Mouse (Mus musculus) forebrain, postnatal 0 days (tissue): Measurements from ENCODE around the gene Hsf2. TPM values are rescaled to one million over a fixed set of nuclear protein-coding genes. Genes with fewer than 3 reads are reported as not detected.
"Not testable (repeated sequence)": the region's sequence is repeated elsewhere in the genome, so short reads cannot be mapped to it uniquely, and the experiment has no call there.

Experiments used
- ATAC-seq: fragments of 200-750 bp; cut with Nextera tagmentation; 2 replicates; pipeline ENCODE4 v1.8.0; 2017; ENCODE audit warnings: mild to moderate bottlenecking, moderate library complexity
- DNase-seq: peaks from one replicate; pipeline ENCODE4 v3.0.0-alpha.2; 2015
- H3K27ac ChIP-seq: fragments of 300-500 bp; sonication (generic); 2 replicates; pipeline ENCODE4 v1.5.1; 2014; ENCODE audit warnings: low read depth, mild to moderate bottlenecking, antibody characterized with exemption, low read length, moderate library complexity, mixed read lengths
- H3K27me3 ChIP-seq: fragments of 300-500 bp; sonication (generic); 2 replicates; pipeline ENCODE4 v1.6.1; 2014; ENCODE audit warnings: mild to moderate bottlenecking, low read length, mixed read lengths; ENCODE audit not compliant: insufficient read depth
- H3K36me3 ChIP-seq: fragments of 300-500 bp; sonication (generic); 2 replicates; pipeline ENCODE4 v1.6.1; 2014; ENCODE audit warnings: mild to moderate bottlenecking, moderate library complexity; ENCODE audit not compliant: insufficient read depth
- H3K4me1 ChIP-seq: fragments of 300-500 bp; sonication (generic); 2 replicates; pipeline ENCODE4 v1.6.1; 2014; ENCODE audit warnings: antibody characterized with exemption; ENCODE audit not compliant: insufficient read depth
- H3K4me2 ChIP-seq: fragments of 300-500 bp; sonication (generic); 2 replicates; pipeline ENCODE4 v1.6.1; 2014; ENCODE audit warnings: low read depth, mild to moderate bottlenecking, moderate library complexity
- H3K4me3 ChIP-seq: fragments of 300-500 bp; sonication (generic); 2 replicates; pipeline ENCODE4 v1.5.1; 2014; ENCODE audit warnings: low read depth, low read length, mixed read lengths
- H3K9ac ChIP-seq: fragments of 300-500 bp; sonication (generic); 2 replicates; pipeline ENCODE4 v1.6.1; 2014; ENCODE audit warnings: mild to moderate bottlenecking
- H3K9me3 ChIP-seq: fragments of 300-500 bp; sonication (generic); 2 replicates; pipeline ENCODE4 v1.6.1; 2016; ENCODE audit warnings: low read length
- CTCF ChIP-seq: sonication (generic); IDR thresholded peaks from 2 replicates; pipeline ENCODE4 v1.5.1; 2016; ENCODE audit warnings: antibody characterized with exemption, control low read depth, low read depth
- WGBS: fragments of 180-500 bp; shearing (Covaris S2); extraction: QIAGEN DNeasy Blood & Tissue Kit; methylation state at CpG from one replicate; pipeline ENCODE4 v1.1.7; 2014; 5-methylcytosine and 5-hydroxymethylcytosine counted together
- polyA plus RNA-seq: library from polyadenylated mRNA; unstranded; fragments of >200 nt; fragmentation: Nextera tagmentation; extraction: Ambion mirVana; gene quantifications from 2 replicates; pipeline ENCODE4 v1.2.1, GENCODE M21; 2015
- total RNA-seq: library from RNA; depleted of rRNA; stranded (reverse); fragments of >200 nt; gene quantifications from 2 replicates; pipeline ENCODE4 v1.2.3, GENCODE M21; 2014

Gene Hsf2
- total and polyA plus RNA-seq, 2 experiments from 2014 or later, result 47.9 to 57.7 TPM

GRCm38 (mm10) chr10:57463298-57463697 lies 22.9 kb upstream of the Hsf2 start:
- not testable (repeated sequence) for H3K27me3 ChIP-seq, H3K36me3 ChIP-seq, H3K4me1 ChIP-seq, H3K9ac ChIP-seq, H3K4me3 ChIP-seq, H3K9me3 ChIP-seq, H3K27ac ChIP-seq, H3K4me2 ChIP-seq, ATAC-seq
- peak; percentile 34 for DNase-seq
- 29% methylated on average over 10 of the region's 10 CpGs for WGBS
- TF ChIP-seq CTCF, result peak; percentile 68

DNA sequence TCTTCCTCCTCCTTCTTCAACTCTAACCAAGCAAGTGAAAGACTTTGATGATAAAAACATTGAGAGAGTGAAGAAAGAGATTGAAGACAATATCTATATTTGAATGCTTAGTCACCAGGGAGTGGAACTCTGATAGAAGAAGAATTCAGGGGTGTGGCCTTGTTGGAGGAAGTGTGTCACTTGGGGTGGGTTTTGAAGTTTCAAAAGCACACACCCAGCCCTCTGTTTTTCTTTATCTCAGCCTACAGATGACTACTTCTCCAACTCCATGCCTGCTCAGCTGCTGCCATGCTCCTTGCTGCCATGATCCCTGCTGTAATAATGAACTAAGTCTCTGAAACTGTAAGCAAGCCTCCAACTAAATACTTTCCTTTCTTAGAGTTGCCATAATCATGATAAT lies 20.4 kb upstream of the Hsf2 start:
- H3K27me3 ChIP-seq, result no peaks in the 10 kb centered on the region
- H3K9ac ChIP-seq, result no peak overlapping the region
- no peak overlapping the region for H3K4me3 ChIP-seq
- DNase-seq (no peak), ATAC-seq (no peak)
- no peak for TF ChIP-seq CTCF
- no peaks in the 10 kb centered on the region for H3K9me3 ChIP-seq
- no peak overlapping the region for H3K27ac ChIP-seq
- no peaks in the 10 kb centered on the region for H3K36me3 ChIP-seq
- no peak overlapping the region for H3K4me2 ChIP-seq
- no peaks in the 10 kb centered on the region for H3K4me1 ChIP-seq

- DNase-seq (no peak), ATAC-seq (no peak)
- Histone ChIP-seq H3K4me3 (no peak overlapping the region), H3K27ac (no peak overlapping the region), H3K9ac (no peak overlapping the region), H3K9me3 (no peaks in the 10 kb centered on the region), H3K4me2 (no peak overlapping the region), H3K36me3 (no peaks in the 10 kb centered on the region), H3K27me3 (no peaks in the 10 kb centered on the region), H3K4me1 (no peaks in the 10 kb centered on the region)
- TF ChIP-seq CTCF, result no peak
- 76% methylated on average over 9 of the region's 9 CpGs for WGBS
Measured at GRCm38 (mm10) chr10:57477121-57477843, 8.9 kb upstream of the Hsf2 start.

DNA sequence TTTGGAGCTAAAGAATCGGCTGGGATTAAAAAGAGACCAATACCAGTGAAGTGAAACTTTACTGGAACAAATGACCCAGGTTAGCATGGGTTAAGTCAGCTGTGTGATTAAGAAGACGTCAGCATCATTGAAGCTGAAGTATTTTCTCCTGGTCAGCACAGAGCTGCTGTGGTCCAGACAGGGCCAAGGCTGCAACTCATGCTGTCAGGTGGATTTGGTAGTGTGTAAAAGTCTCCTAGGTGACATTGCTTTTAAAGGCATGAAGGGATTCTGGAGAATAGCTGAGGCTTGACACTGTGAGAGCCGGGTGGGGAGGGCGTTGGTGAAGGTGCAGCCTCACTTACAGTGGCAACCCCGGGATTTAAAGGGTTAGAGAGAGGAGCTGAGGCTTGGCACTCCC lies 4.5 kb upstream of the Hsf2 start:
- Histone ChIP-seq H3K36me3 (no peaks in the 10 kb centered on the region), H3K9ac (no peak overlapping the region), H3K4me3 (no peak overlapping the region), H3K4me2 (no peak overlapping the region), H3K27ac (no peak overlapping the region), H3K4me1 (no peaks in the 10 kb centered on the region), H3K9me3 (no peaks in the 10 kb centered on the region), H3K27me3 (no peaks in the 10 kb centered on the region)
- no peak for DNase-seq
- 24% methylated on average over 5 of the region's 5 CpGs for WGBS
- no peak for ATAC-seq
- no peak for TF ChIP-seq CTCF

DNA sequence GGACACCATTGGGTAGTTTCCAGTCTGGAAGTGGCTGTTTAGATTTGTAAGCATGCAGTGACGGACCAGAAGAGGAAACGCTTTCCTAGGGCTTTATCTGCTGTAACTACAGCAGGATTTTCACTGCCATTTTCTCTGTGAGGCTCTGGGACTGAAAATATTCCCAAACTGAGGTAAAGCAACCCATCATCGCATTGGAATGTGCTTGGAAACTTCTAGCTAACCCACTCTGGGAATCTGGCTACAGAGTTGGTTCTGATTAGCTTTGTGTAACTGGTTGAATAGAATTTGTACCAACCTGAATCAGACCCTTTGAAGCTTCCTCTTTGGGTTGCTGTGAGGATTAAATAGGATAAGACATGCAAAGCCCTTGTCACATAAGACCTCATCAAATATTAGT lies 1.4 kb upstream of the Hsf2 start:
- WGBS, result 88% methylated on average over 3 of the region's 3 CpGs
- no peak for DNase-seq
- Histone ChIP-seq H3K4me2 (no peak overlapping the region), H3K4me3 (no peak overlapping the region), H3K27me3 (no peaks in the 10 kb centered on the region), H3K36me3 (no peaks in the 10 kb centered on the region), H3K9me3 (no peaks in the 10 kb centered on the region), H3K4me1 (peaks cover 11% of the 10 kb centered on the region; the same call in 1 of the 2 replicates), H3K9ac (no peak overlapping the region), H3K27ac (no peak overlapping the region)
- TF ChIP-seq CTCF, result no peak
- ATAC-seq, result no peak

DNA sequence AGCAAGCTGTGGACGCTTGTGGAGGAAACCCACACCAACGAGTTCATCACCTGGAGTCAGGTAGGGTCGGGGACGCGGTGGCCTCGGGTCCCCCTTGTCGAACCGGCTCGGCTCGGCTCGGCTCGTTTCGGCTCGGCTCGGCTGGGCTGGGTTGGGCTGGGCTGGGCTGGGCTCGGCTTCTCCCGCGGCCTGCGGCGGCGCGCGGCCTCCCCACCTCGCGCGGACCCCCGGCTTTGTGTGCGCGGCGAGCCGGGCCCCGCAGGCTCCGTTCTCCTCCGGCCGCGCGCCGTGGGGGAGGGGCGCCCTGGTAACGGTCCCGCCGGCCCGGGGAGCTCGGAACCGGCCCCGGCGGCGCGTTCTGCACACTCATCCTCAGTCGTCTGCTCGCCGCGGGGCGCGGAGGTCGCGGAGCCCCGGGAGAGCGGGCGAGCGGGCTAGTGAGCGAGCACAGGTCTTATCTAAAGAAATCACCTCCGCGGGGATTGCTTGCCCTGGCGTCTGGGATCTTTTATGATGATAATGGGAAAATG lies 422 bp downstream of the Hsf2 start:
- TF ChIP-seq CTCF, result no peak
- no peaks in the 10 kb centered on the region for H3K27me3 ChIP-seq
- no peaks in the 10 kb centered on the region for H3K9me3 ChIP-seq
- peak overlapping the region; percentile 98 for H3K4me3 ChIP-seq
- DNase-seq, result no peak
- under 1% methylated on average over 65 of the region's 65 CpGs for WGBS
- no peaks in the 10 kb centered on the region for H3K36me3 ChIP-seq
- H3K4me2 ChIP-seq, result peak overlapping the region; percentile 50
- H3K9ac ChIP-seq, result peak overlapping the region; percentile 91
- peak; percentile 85 for ATAC-seq
- H3K27ac ChIP-seq, result peak overlapping the region; percentile 96
- H3K4me1 ChIP-seq, result peaks cover 11% of the 10 kb centered on the region; the same call in 1 of the 2 replicates

GRCm38 (mm10) chr10:57487201-57487600 lies 1.0 kb downstream of the Hsf2 start:
- no peaks in the 10 kb centered on the region for H3K9me3 ChIP-seq
- H3K4me3 ChIP-seq, result peak overlapping the region; percentile 98
- peak overlapping the region; percentile 50 for H3K4me2 ChIP-seq
- H3K27me3 ChIP-seq, result no peaks in the 10 kb centered on the region
- no peak for TF ChIP-seq CTCF
- peaks cover 11% of the 10 kb centered on the region; the same call in 1 of the 2 replicates for H3K4me1 ChIP-seq
- WGBS, result under 1% methylated on average over 8 of the region's 8 CpGs
- peak; percentile 60 for DNase-seq
- peak overlapping the region; percentile 96 for H3K27ac ChIP-seq
- H3K9ac ChIP-seq, result peak overlapping the region; percentile 91
- no peaks in the 10 kb centered on the region for H3K36me3 ChIP-seq
- no peak for ATAC-seq
